Mouse (Mus musculus) thymus, postnatal 36 days (tissue): Measurements from ENCODE around the gene Slc50a1.
A peak's percentile ranks its signal among the peaks of the same experiment; 100 is the strongest.

Source experiments
- DNase-seq, 2 experiments: peaks; one replicate each; pipeline ENCODE4 v3.0.0; 2022; ENCODE audit warnings: mixed read lengths in 2 of 2

Gene Slc50a1

DNA sequence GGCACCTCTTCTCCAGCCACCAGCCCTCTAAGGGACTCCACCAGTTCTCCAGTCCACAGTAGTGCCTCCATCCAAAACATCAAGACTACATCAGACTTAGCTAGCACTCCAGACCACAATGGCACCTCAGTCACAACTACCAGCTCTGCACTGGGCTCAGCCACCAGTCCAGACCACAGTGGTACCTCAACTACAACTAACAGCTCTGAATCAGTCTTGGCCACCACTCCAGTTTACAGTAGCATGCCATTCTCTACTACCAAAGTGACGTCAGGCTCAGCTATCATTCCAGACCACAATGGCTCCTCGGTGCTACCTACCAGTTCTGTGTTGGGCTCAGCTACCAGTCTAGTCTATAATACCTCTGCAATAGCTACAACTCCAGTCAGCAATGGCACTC, 39.8 kb downstream of the Slc50a1 start:
- no peak for DNase-seq

DNA sequence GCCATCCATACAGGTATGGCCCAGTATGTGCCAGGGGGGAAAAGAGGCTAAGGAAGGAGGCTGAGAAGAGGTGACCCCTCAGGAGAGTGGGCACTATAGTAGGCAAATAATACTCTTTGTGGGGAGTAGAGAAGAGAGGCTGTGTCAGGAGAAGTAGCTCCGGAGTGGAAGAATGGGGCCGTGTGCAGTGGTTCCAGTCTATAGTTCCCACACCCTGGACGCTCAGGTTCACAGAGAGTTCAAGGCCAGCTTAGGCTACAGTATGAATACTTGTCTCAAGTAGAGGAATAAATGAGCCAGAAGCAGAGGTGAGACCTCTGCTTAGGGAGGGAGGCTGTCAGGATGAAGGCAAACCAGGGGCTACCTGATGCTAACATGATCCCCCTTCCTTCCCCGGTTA, 41.1 kb downstream of the Slc50a1 start:
- no peak for DNase-seq

DNA sequence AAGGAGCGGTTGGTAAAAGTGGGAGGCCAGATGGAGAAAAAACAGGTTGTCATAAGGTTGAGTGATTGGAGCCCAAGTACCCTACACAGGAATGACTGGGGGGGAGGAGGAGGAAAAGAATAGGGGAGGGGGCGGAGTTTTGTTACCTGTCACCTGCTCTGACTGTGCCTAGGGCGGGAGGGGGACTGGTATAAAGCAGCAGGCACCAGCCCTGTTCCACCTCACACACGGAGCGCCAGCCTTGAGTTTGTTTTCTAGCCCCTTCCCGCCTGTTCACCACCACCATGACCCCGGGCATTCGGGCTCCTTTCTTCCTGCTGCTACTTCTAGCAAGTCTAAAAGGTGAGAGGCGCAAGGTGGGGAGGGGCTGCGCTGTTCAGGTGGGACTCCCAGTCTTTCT, 41.5 kb downstream of the Slc50a1 start, which contains the start of gene Muc1:
Gene Muc1, plus strand, starts transcription at position 222 of the 400 bp plus-strand sequence.
- no peak for DNase-seq

- peak; percentile 82 to 86 for DNase-seq
Measured at GRCm38 (mm10) chr3:89228180-89228549, 42.2 kb downstream of the Slc50a1 start.

GRCm38 (mm10) chr3:89227307-89228179, 42.8 kb downstream of the Slc50a1 start:
- DNase-seq = peak; percentile 35 to 61

DNA sequence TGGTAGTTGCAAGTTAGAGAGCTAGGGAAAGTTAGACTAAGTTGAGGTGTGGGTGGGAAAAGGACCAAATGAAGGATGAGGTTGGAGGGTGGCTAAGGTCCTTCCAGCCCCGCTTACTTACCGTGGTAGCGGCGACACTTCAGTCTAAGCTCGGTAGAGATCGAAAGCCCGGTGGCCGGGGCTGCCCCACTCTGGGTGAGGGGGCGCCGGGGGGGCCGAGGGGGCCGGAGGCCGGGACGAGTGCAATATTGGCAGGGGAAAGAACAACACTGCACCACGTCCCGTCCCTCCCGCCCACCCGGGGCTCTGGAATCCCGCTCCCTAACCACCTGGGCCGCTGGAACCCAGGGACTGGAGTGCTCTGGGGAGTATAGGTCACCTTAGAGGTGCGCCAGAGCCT, 43.5 kb downstream of the Slc50a1 start, which contains the start of gene Mtx1:
Gene Mtx1, minus strand, starts transcription at position 189 of the 400 bp plus-strand sequence.
- DNase-seq = no peak

GRCm38 (mm10) chr3:89226361-89226760, 44.0 kb downstream of the Slc50a1 start:
- DNase-seq = no peak

DNA sequence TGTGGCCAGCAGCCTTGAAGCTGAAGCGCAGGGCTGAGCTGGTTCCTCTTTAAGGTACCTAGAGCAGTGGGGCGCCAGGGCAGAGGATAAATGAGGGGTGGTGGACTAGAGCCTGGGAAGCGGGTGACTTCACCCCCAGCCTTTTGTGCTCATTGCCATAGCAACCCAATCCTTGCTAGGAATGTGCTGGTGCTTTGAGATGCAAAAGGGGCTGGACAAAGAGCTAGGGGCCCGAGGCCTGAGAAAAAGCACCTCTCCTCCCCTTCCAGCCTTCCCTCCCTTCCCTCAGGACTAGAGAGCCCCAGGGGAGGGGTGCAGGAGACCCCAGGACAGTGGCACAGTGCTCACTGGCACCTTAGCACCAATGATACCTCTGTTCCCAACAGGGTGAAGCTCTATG, 44.5 kb downstream of the Slc50a1 start:
- no peak for DNase-seq

DNA sequence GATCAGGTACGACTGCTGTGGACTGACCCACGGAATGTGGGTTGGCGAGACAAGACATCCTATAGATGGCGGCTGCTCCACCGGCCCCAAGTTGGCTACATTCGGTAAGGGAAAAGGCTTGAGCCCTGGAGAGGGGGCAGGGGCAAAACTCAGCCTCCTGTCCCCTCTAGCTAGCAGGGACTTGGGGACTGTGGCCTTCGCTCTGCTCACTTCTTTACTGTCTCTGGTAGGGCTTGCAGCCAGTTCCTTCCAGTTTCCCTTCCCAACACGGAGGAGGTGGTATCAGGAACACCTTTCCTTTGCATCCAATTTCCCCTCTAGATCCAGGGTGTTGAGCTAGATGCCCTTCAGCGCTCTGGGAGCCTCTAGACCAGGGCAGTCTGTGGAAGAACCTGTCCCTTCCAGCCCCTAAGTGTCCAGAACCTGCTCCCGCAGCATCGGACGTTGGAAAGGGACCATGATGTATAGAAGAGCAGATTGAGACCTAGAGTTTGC, 45.0 kb downstream of the Slc50a1 start:
- no peak for DNase-seq

DNA sequence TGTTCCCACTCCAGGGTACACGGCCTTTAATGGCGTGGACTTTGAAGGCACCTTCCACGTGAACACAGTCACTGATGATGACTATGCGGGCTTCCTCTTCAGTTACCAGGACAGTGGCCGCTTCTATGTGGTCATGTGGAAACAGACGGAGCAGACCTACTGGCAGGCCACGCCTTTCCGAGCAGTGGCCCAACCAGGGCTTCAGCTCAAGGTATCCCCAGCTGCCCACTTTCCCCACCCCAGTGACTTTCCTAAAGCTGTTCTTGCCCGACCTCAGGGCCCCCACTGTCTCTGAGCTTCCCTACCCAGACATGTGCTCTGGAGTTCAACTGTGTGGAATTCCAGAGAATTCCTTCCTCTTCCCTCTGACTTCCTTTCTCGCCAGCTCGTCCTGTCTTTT, 45.6 kb downstream of the Slc50a1 start:
- no peak for DNase-seq

GRCm38 (mm10) chr3:89221167-89221566, 49.2 kb downstream of the Slc50a1 start:
- no peak for DNase-seq

- DNase-seq = no peak
Measured at GRCm38 (mm10) chr3:89219546-89219945, 50.8 kb downstream of the Slc50a1 start.

- no peak for DNase-seq
Measured at GRCm38 (mm10) chr3:89218271-89218670, 52.1 kb downstream of the Slc50a1 start.
